ENCODE assay signal across 14 mouse cellular contexts in genomic region chr2:4154654-4155047, GRCm38 (mm10).
A peak's percentile ranks its signal among the peaks of the same experiment; 100 is the strongest.
DNase-seq lines count a peak whose midpoint lies in the region; ATAC-seq and TF ChIP-seq lines count a peak whose summit lies in the region.
"Had no signal": no experiment of that assay in that cellular context is flagged by ENCODE, and none has a peak within 500 bp of the region (broad histone marks: within the 10 kb centered on the region; RNA-seq: fewer than 3 reads in every experiment).

No protein-coding gene starts in this region.

- intact Hi-C loops in left cerebral cortex, adult 2 months (cut with DNase I), result loop anchor here (5.0 kb wide), 1 partner anchor 117 kb away; no protein-coding TSS in a partner anchor
- intact Hi-C loops in left cerebral cortex, postnatal 4 days (cut with DNase I), result loop anchor here (10.0 kb wide), 1 partner anchor 110 kb away; no protein-coding TSS in a partner anchor

- H3K27me3 ChIP-seq in forebrain, embryonic 13.5 days, result no peaks in the 10 kb centered on the region
- H3K27me3 ChIP-seq in hindbrain, embryonic 16.5 days (replicated peaks; ENCODE audit: control insufficient read depth, insufficient read depth, low read length), result no peaks in the 10 kb centered on the region
- H3K27me3 ChIP-seq in neural tube, embryonic 13.5 days, result no peaks in the 10 kb centered on the region
- peaks cover 11% of the 10 kb centered on the region for H3K27me3 ChIP-seq in heart, embryonic 12.5 days (replicated peaks)

- H3K36me3 ChIP-seq in forebrain, embryonic 13.5 days (ENCODE audit: poor library complexity, severe bottlenecking), result no peaks in the 10 kb centered on the region
- no peaks in the 10 kb centered on the region for H3K36me3 ChIP-seq in hindbrain, embryonic 16.5 days (ENCODE audit: control insufficient read depth, insufficient read depth, low read length)
- H3K36me3 ChIP-seq in neural tube, embryonic 13.5 days, result no peaks in the 10 kb centered on the region
- no peaks in the 10 kb centered on the region for H3K36me3 ChIP-seq in heart, embryonic 12.5 days
- H3K36me3 ChIP-seq: G1E had no signal

- H3K9me3 ChIP-seq in forebrain, embryonic 13.5 days (replicated peaks), result no peaks in the 10 kb centered on the region
- H3K9me3 ChIP-seq in hindbrain, embryonic 16.5 days (ENCODE audit: control insufficient read depth, low read length), result no peaks in the 10 kb centered on the region
- no peaks in the 10 kb centered on the region for H3K9me3 ChIP-seq in neural tube, embryonic 13.5 days
- H3K9me3 ChIP-seq in heart, embryonic 12.5 days (replicated peaks), result no peaks in the 10 kb centered on the region
- H3K9me3 ChIP-seq: G1E had no signal

- peak overlapping the region; percentile 76 for H3K4me2 ChIP-seq in forebrain, embryonic 13.5 days
- H3K4me2 ChIP-seq in hindbrain, embryonic 16.5 days (ENCODE audit: low read length), result peak overlapping the region; percentile 70
- H3K4me2 ChIP-seq in neural tube, embryonic 13.5 days, result peak overlapping the region; percentile 78
- H3K4me2 ChIP-seq in heart, embryonic 12.5 days, result no peak overlapping the region

- no peak overlapping the region; the same call in 1 of the 2 replicates for H3K27ac ChIP-seq in left cerebral cortex, adult 2 months
- 0 out of 2 replicates have a peak overlapping the region, but pooled peaks have one; percentile 67 for H3K27ac ChIP-seq in forebrain, embryonic 13.5 days
- H3K27ac ChIP-seq in hindbrain, embryonic 16.5 days (ENCODE audit: low read depth, low read length), result peak overlapping the region; percentile 56
- H3K27ac ChIP-seq in neural tube, embryonic 13.5 days (replicated peaks), result peak overlapping the region; percentile 87
- H3K27ac ChIP-seq in heart, embryonic 12.5 days (ENCODE audit: poor library complexity, severe bottlenecking), result no peak overlapping the region
- H3K27ac ChIP-seq: heart, adult 2 months had no signal

- no peak for ATAC-seq in forebrain, embryonic 13.5 days
- no peak for ATAC-seq in hindbrain, embryonic 16.5 days
- no peak for ATAC-seq in neural tube, embryonic 13.5 days (ENCODE audit: low read depth)
- no peak for ATAC-seq in heart, embryonic 12.5 days (ENCODE audit: insufficient number of reproducible peaks, low FRiP score)

- no peak for DNase-seq in left cerebral cortex, adult 2 months (ENCODE audit: extremely low spot score in 1 of 2, low spot score in 2 of 2)
- no peak for DNase-seq in left cerebral cortex, postnatal 4 days
- DNase-seq in adrenal gland, postnatal 14 days, result no peak
- no peak for DNase-seq in cerebellum, postnatal 14 days
- DNase-seq: cerebellum, adult 11 months; heart, adult 2 months; kidney, adult 2 months; lung, adult 18-20 months; thymus, postnatal 14 days had no signal

- no peak for TF ChIP-seq CTCF in left cerebral cortex, adult 2 months (IDR thresholded peaks at IDR 0.05)

- no peak overlapping the region for H3K9ac ChIP-seq in forebrain, embryonic 13.5 days
- H3K9ac ChIP-seq in hindbrain, embryonic 16.5 days (ENCODE audit: low read depth, low read length), result no peak overlapping the region; the same call in 1 of the 2 replicates
- H3K9ac ChIP-seq in neural tube, embryonic 13.5 days, result peak overlapping the region; percentile 62; the same call in 1 of the 2 replicates
- no peak overlapping the region for H3K9ac ChIP-seq in heart, embryonic 12.5 days

- WGBS in forebrain, embryonic 13.5 days, result 76% methylated on average over 4 of the region's 4 CpGs
- 64% methylated on average over 4 of the region's 4 CpGs for WGBS in hindbrain, embryonic 16.5 days
- WGBS in neural tube, embryonic 13.5 days, result 82% methylated on average over 4 of the region's 4 CpGs
- WGBS in heart, embryonic 12.5 days, result 88% methylated on average over 4 of the region's 4 CpGs

- peak overlapping the region; percentile 48; the same call in 1 of the 2 replicates for H3K4me3 ChIP-seq in left cerebral cortex, adult 2 months
- peak overlapping the region; percentile 50; the same call in 1 of the 2 replicates for H3K4me3 ChIP-seq in forebrain, embryonic 13.5 days
- H3K4me3 ChIP-seq in hindbrain, embryonic 16.5 days (ENCODE audit: low read length), result peak overlapping the region; percentile 48
- H3K4me3 ChIP-seq in neural tube, embryonic 13.5 days, result peak overlapping the region; percentile 49
- H3K4me3 ChIP-seq in heart, embryonic 12.5 days, result no peak overlapping the region
- H3K4me3 ChIP-seq: heart, adult 2 months had no signal

- peaks cover 37% of the 10 kb centered on the region for H3K4me1 ChIP-seq in forebrain, embryonic 13.5 days
- peaks cover 16% of the 10 kb centered on the region for H3K4me1 ChIP-seq in hindbrain, embryonic 16.5 days (ENCODE audit: control insufficient read depth, insufficient read depth, low read depth, low read length)
- peaks cover 47% of the 10 kb centered on the region for H3K4me1 ChIP-seq in neural tube, embryonic 13.5 days (replicated peaks)
- peaks cover 3% of the 10 kb centered on the region; the same call in 1 of the 2 replicates for H3K4me1 ChIP-seq in heart, embryonic 12.5 days (replicated peaks)

Comparison
In these comparisons a context has a peak if more than half of its experiments do, and no peak if none do; other contexts are left out.
1. H3K27ac ChIP-seq: peak in forebrain, embryonic 13.5 days (single experiment), hindbrain, embryonic 16.5 days (single experiment) and neural tube, embryonic 13.5 days (single experiment); none in left cerebral cortex, adult 2 months (single experiment) and heart, embryonic 12.5 days (single experiment).